Mouse (Mus musculus) ES-Bruce4 (cell line): ENCODE data around the gene Plxna4.

ENCODE experiments used
- CTCF ChIP-seq: IDR thresholded peaks from one replicate; pipeline ENCODE4 v1.8.1; 2011; ENCODE audit warnings: low read depth, low read length
- POLR2A ChIP-seq: IDR thresholded peaks from one replicate; pipeline ENCODE4 v1.8.1; 2011; ENCODE audit warnings: low read length; ENCODE audit not compliant: insufficient read depth

DNA sequence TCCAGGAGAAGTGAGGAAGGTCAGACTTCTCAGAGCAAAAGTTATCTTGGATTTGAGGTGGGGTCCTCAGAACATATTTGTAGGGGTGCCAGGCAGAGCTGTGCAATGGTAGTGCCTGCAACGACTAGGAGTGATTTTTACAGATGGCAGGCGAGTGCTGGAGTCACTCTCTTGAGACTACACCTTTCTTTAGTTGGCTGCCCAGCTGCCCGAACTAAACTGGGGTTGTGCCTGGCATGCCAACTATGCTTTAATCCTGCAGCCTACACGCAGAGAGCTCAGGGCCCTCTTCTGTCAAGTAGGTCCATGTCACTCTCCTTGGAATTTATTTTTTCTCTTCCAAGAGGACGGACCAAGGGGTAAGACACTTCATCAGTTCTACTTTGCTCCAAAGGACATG is 61.2 kb downstream of the Plxna4 start:
- TF ChIP-seq POLR2A (no peak), CTCF (no peak)
